Comparison of ENCODE assay signal across 9 mouse cellular contexts in genomic region chr2:61967724-61968123, GRCm38 (mm10).
DNase-seq lines count a peak whose midpoint lies in the region; ATAC-seq lines count a peak whose summit lies in the region.
"Had no signal": no experiment of that assay in that cellular context is flagged by ENCODE, and none has a peak within 500 bp of the region (broad histone marks: within the 10 kb centered on the region; RNA-seq: fewer than 3 reads in every experiment).

No protein-coding gene starts in this region.

- peak; percentile 58; the same call in 1 of the 2 replicates for ATAC-seq in megakaryocyte-erythroid progenitor cell, adult 5-6 weeks (replicated peaks; ENCODE audit: low FRiP score, low TSS enrichment, poor library complexity, severe bottlenecking)

- peak; percentile 17 for DNase-seq in kidney, adult 9 months
- no peak for DNase-seq in kidney, adult 18-20 months
- peak; percentile 23 for DNase-seq in MEL-GATA-1-ER (ENCODE audit: extremely low read depth, low read depth)
- peak; percentile 28 for DNase-seq in brain, embryonic 18.5 days (ENCODE audit: low read depth, low spot score)
- no peak for DNase-seq in spleen, postnatal 10 days (ENCODE audit: low spot score in 2 of 2)
- no peak for DNase-seq in adrenal gland, postnatal 25 days
- no peak for DNase-seq in heart, postnatal 14 days
- DNase-seq: lung, postnatal 36 days had no signal

- intact Hi-C loops in heart, postnatal 14 days (cut with DNase I), result loop anchor here (2.0 to 10.0 kb wide), 3 partner anchors 300 to 473 kb away; no protein-coding TSS in a partner anchor

Comparison
In these comparisons a context has a peak if more than half of its experiments do, and no peak if none do; other contexts are left out.
1. DNase-seq: peak in kidney, adult 9 months (single experiment), MEL-GATA-1-ER (single experiment) and brain, embryonic 18.5 days (single experiment); none in kidney, adult 18-20 months (single experiment), spleen, postnatal 10 days (0 of 2), adrenal gland, postnatal 25 days (single experiment) and heart, postnatal 14 days (0 of 2).